Mouse (Mus musculus) liver, embryonic 15.5 days (tissue): ENCODE measurements around the gene Npas1. TPM values are rescaled to one million over a fixed set of nuclear protein-coding genes. Genes with fewer than 3 reads are reported as not detected.

Experiments used
- ATAC-seq: fragments of 200-750 bp; cut with Nextera tagmentation; 2 replicates; pipeline ENCODE4 v1.8.0; 2017; ENCODE audit warnings: moderate number of reproducible peaks, mild to moderate bottlenecking, moderate library complexity; ENCODE audit not compliant: insufficient read depth
- H3K27ac ChIP-seq: fragments of 300-500 bp; sonication (generic); replicated peaks from 2 replicates; pipeline ENCODE4 v1.5.1; 2015; ENCODE audit warnings: mild to moderate bottlenecking, inconsistent platforms
- H3K27me3 ChIP-seq: fragments of 300-500 bp; sonication (generic); 2 replicates; pipeline ENCODE4 v1.6.1; 2015; ENCODE audit warnings: mild to moderate bottlenecking, inconsistent platforms
- H3K36me3 ChIP-seq: fragments of 300-500 bp; sonication (generic); replicated peaks from 2 replicates; pipeline ENCODE4 v1.6.1; 2015; ENCODE audit warnings: moderate library complexity, mild to moderate bottlenecking, inconsistent platforms
- H3K4me1 ChIP-seq: fragments of 300-500 bp; sonication (generic); replicated peaks from 2 replicates; pipeline ENCODE4 v1.6.1; 2015; ENCODE audit warnings: inconsistent platforms
- H3K4me2 ChIP-seq: fragments of 300-500 bp; sonication (generic); 2 replicates; pipeline ENCODE4 v1.6.1; 2015; ENCODE audit warnings: moderate library complexity, mild to moderate bottlenecking, inconsistent platforms
- H3K4me3 ChIP-seq: fragments of 300-500 bp; sonication (generic); replicated peaks from 2 replicates; pipeline ENCODE4 v1.5.1; 2015; ENCODE audit warnings: mild to moderate bottlenecking, inconsistent platforms
- H3K9ac ChIP-seq: fragments of 300-500 bp; sonication (generic); 2 replicates; pipeline ENCODE4 v1.6.1; 2015; ENCODE audit warnings: moderate library complexity, mild to moderate bottlenecking, inconsistent platforms
- H3K9me3 ChIP-seq: fragments of 300-500 bp; sonication (generic); replicated peaks from 2 replicates; pipeline ENCODE4 v1.6.1; 2016; ENCODE audit warnings: inconsistent platforms
- WGBS: fragments of 180-500 bp; shearing (Covaris S2); methylation state at CpG from one replicate; pipeline ENCODE4 v1.1.7; 2015; ENCODE audit warnings: mixed read lengths; ENCODE audit not compliant: insufficient replicate concordance; 5-methylcytosine and 5-hydroxymethylcytosine counted together
- polyA plus RNA-seq: library from polyadenylated mRNA; unstranded; fragments of >200 nt; fragmentation: Nextera tagmentation; extraction: Ambion mirVana; gene quantifications from 2 replicates; pipeline ENCODE4 v1.2.1, GENCODE M21; 2015

Gene Npas1
- polyA plus RNA-seq, 1 experiment from 2014 or later = 0.12 TPM

DNA sequence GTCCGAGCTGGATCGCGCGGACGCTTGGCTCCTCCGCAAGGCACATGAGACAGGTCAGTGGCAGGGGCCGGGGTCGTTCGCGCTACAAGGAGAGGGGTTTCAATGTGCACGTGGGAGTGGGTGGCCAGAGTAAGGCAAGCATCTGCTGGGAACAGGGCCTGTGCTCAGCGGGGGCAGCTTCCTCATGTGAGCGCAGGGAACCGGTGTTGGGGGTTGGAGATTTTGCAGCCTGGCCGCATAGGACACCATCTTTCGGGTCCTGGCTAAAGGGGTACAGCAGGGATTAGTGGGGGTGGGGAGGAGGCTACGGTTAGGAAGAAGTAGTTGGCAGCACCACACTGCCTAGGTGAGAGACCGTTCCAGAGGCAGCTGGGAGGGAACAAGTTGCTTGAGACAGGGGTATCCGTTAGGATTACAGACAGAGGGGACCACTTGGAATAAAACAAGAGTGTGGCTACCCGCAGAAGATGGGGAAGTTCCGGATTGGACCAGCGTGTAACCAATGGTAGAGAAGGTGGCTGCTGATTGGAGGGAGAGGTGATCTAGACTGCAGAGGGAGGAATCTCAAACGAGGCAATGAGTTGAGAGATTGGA, 24.3 kb downstream of the Npas1 start:
- Histone ChIP-seq H3K4me2 (peak overlapping the region; percentile 92), H3K27ac (peak overlapping the region; percentile 68), H3K36me3 (peaks cover 4% of the 10 kb centered on the region; the same call in 1 of the 2 replicates), H3K4me1 (peaks cover 25% of the 10 kb centered on the region), H3K9ac (peak overlapping the region; percentile 71), H3K9me3 (no peaks in the 10 kb centered on the region), H3K4me3 (peak overlapping the region; percentile 81), H3K27me3 (no peaks in the 10 kb centered on the region)
- WGBS = under 1% methylated on average over 23 of the region's 23 CpGs
- ATAC-seq = peak; percentile 23

DNA sequence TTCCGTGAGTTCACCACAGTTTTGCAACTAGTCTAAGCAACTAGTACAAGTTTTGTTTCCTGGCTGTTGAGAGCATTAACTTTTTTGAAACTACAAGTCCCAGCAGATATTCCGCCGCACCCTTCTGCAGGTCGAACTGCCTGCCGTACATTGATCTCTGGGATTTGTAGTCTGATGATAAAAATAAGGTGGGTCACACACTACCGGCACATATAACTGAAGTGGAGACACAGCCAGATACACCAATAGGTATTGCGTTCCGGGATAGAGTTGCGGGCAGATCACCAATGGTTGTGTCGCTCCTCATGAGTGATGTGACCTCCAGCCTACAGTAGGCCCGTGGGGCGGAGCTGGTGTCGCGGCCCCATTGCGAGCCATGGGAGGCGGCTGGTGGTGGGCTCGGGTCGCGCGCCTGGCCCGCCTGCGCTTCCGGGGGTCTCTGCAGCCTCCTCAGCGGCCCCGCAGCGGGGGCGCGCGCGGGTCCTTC, 24.9 kb downstream of the Npas1 start, which contains the start of gene Tmem160:
Gene Tmem160, plus strand, starts transcription at position 193 of the 487 bp plus-strand sequence.
- WGBS = under 1% methylated on average over 30 of the region's 30 CpGs
- peak within 1 kb of the TSS; percentile 68 for H3K27ac ChIP-seq
- H3K9ac ChIP-seq = peak within 1 kb of the TSS; percentile 71

DNA sequence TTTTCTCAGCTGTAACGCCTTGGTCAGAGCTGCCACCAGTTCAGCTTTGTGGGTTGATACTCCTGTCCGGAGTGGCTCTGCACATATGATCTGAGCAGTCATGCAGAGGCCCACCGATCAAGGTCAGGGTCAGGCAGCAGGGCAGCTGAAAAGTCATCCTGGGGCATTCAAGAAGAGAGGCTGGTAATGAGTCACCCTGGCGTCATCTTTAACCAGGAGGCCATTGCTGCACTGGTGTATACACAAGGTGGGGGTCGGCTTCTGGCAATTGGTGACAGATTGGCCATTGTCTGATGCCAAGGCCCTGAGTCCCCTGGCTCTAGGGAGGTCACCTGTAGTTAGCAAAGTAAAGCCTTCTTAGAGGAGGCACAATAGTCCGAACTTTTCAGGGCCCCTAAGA, 25.9 kb downstream of the Npas1 start:
- peaks cover 4% of the 10 kb centered on the region; the same call in 1 of the 2 replicates for H3K27me3 ChIP-seq
- 69% methylated on average over 6 of the region's 6 CpGs for WGBS
- H3K4me1 ChIP-seq = peaks cover 25% of the 10 kb centered on the region
- no peak overlapping the region for H3K4me3 ChIP-seq
- peaks cover 4% of the 10 kb centered on the region; the same call in 1 of the 2 replicates for H3K36me3 ChIP-seq
- no peak overlapping the region for H3K4me2 ChIP-seq
- no peak for ATAC-seq
- H3K9ac ChIP-seq = no peak overlapping the region
- H3K27ac ChIP-seq = peak overlapping the region; percentile 29; the same call in 1 of the 2 replicates
- no peaks in the 10 kb centered on the region for H3K9me3 ChIP-seq

More for the DNA sequence above, 24.9 kb downstream of the Npas1 start, which contains the start of gene Tmem160:
- peaks cover 4% of the 10 kb centered on the region; the same call in 1 of the 2 replicates for H3K36me3 ChIP-seq
- no peaks in the 10 kb centered on the region for H3K9me3 ChIP-seq
- peak within 1 kb of the TSS; percentile 92 for H3K4me2 ChIP-seq
- peak; percentile 99 for ATAC-seq
- no peaks in the 10 kb centered on the region for H3K27me3 ChIP-seq
- peaks cover 25% of the 10 kb centered on the region for H3K4me1 ChIP-seq
- H3K4me3 ChIP-seq = peak within 1 kb of the TSS; percentile 81

DNA sequence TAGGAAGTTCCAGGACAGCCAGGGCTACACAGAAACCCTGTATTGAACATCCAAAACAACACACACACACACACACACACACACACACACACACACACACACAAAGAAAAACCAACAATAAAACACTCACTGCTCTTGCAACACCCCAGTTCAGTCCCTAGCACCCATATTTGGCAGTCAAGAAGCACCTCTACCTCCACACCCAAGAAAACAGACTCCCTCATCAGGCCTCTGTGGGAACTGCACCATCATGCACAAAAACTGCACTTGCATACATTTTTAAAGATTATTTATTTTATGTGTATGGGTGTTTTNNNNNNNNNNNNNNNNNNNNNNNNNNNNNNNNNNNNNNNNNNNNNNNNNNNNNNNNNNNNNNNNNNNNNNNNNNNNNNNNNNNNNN, 36.3 kb downstream of the Npas1 start:
- H3K9ac ChIP-seq = no peak overlapping the region
- H3K27me3 ChIP-seq = no peaks in the 10 kb centered on the region
- H3K4me2 ChIP-seq = no peak overlapping the region
- no peak overlapping the region for H3K4me3 ChIP-seq
- no peaks in the 10 kb centered on the region for H3K4me1 ChIP-seq
- peaks cover 11% of the 10 kb centered on the region for H3K36me3 ChIP-seq
- ATAC-seq = no peak
- H3K9me3 ChIP-seq = no peaks in the 10 kb centered on the region
- H3K27ac ChIP-seq = no peak overlapping the region

DNA sequence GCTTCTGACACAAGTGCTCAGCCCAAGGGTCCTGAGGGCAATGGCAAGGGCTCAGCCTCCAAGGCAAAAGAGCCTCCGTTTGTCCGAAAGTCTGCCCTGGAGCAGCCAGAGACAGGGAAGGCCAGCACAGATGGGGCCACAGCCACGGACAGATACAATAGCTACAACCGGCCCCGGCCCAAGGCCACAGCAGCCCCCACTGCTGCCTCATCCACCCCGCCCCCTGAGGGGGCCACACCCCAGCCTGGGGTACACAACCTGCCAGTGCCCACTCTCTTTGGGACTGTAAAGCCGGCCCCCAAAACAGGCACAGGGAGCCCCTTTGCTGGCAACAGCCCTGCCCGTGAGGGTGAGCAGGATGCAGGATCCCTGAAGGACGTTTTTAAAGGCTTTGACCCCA, 42.4 kb downstream of the Npas1 start:
- H3K9ac ChIP-seq = no peak overlapping the region
- H3K4me2 ChIP-seq = no peak overlapping the region
- no peak overlapping the region for H3K27ac ChIP-seq
- H3K36me3 ChIP-seq = peaks cover 72% of the 10 kb centered on the region
- H3K4me1 ChIP-seq = no peaks in the 10 kb centered on the region
- no peak for ATAC-seq
- 81% methylated on average over 9 of the region's 9 CpGs for WGBS
- no peak overlapping the region for H3K4me3 ChIP-seq
- no peaks in the 10 kb centered on the region for H3K9me3 ChIP-seq
- H3K27me3 ChIP-seq = no peaks in the 10 kb centered on the region

DNA sequence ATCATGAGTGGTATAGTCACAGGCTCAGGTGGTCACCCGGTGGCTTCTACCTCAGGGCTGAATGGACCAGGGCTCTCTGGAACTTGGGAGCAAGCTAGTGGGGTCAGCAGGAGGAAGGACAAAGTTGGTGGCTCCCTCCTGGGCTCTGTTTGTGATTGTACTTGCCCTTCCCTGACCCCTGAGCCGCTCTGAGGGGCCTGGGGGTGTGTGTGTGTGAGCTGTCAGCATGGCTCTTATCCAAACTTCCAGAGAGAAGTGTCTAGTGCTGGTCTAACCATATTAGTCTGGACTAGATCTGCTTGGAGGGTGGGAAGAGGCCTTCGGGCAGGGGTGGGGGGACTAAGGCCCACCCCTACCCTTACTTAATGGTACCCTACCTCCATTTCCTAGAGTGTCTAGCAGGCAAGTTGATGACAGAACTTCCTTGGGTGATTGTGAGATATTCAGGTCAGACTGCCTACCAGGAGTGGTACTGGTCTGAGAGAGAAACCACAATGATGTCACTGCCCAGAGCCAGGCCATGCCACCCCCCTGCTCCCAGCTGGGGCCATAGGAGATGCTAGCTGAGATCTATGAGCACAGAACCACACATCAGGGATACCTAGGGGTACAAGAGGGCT, 44.1 kb downstream of the Npas1 start:
- Histone ChIP-seq H3K9ac (no peak overlapping the region), H3K27ac (no peak overlapping the region), H3K4me2 (no peak overlapping the region), H3K4me1 (no peaks in the 10 kb centered on the region), H3K9me3 (no peaks in the 10 kb centered on the region), H3K36me3 (peaks cover 88% of the 10 kb centered on the region), H3K27me3 (no peaks in the 10 kb centered on the region), H3K4me3 (no peak overlapping the region)
- no peak for ATAC-seq
- WGBS = 86% methylated on average over 3 of the region's 3 CpGs

DNA sequence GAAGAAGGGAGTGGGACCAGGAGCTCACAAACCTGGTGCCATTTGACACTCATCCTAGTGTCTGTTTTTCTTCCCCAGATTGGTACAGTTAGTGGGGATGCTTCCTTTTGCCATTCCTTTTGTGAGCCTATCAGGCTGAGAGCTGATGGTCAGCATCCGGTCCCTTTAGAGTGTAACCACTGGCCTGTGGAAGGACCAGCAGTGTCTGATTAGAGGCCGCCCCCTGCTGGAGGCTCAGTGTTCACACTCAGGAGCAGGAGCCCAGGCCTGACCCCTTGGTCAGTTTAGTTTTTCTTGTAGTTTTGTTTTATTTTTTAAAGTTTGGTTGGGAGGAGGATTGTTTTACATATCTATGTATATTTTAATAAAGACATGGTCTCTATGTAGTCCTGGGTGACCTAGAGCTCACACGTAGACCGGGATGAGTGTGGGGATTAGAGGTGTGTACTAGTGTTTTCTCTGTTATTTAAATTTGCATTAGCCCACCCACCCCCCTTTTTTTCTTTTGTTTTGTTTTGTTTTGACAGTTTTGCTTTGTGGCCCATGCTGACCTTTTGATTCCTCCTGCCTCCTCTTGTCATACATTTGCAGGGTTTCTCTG, 51.3 kb downstream of the Npas1 start:
- WGBS = 58% methylated on average over 4 of the region's 4 CpGs
- H3K27ac ChIP-seq = no peak overlapping the region
- peaks cover 100% of the 10 kb centered on the region for H3K36me3 ChIP-seq

DNA sequence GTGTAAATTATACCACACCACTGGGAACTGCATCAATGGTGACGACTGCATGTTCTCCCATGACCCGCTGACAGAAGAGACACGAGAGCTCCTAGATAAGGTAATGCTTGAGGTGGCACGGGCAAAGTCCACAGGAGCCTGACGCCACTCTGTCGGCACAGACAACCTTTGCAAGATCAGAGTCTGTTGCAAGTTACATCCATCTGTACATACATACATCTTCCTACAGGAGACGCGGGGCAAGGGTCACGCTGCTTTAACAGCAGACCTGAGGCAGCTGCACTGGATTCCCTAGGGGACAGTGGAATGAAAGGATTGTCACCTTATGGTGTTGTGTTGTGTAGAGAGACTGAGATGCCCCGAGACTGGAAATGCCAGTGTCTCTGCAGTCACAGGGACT, 51.8 kb downstream of the Npas1 start:
- peaks cover 100% of the 10 kb centered on the region for H3K36me3 ChIP-seq
- no peak overlapping the region for H3K9ac ChIP-seq
- H3K4me2 ChIP-seq = no peak overlapping the region
- WGBS = 84% methylated on average over 10 of the region's 10 CpGs
- 0 out of 2 replicates have a peak, but pooled peaks have one; percentile 11 for ATAC-seq
- no peak overlapping the region for H3K4me3 ChIP-seq
- no peaks in the 10 kb centered on the region for H3K27me3 ChIP-seq
- no peak overlapping the region for H3K27ac ChIP-seq
- H3K4me1 ChIP-seq = peaks cover 15% of the 10 kb centered on the region; the same call in 1 of the 2 replicates
- no peaks in the 10 kb centered on the region for H3K9me3 ChIP-seq

More for the DNA sequence above, 51.3 kb downstream of the Npas1 start:
- H3K4me3 ChIP-seq = no peak overlapping the region
- no peaks in the 10 kb centered on the region for H3K9me3 ChIP-seq
- H3K9ac ChIP-seq = no peak overlapping the region
- H3K4me2 ChIP-seq = no peak overlapping the region
- peak; percentile 71 for ATAC-seq
- no peaks in the 10 kb centered on the region for H3K27me3 ChIP-seq
- peaks cover 11% of the 10 kb centered on the region; the same call in 1 of the 2 replicates for H3K4me1 ChIP-seq

DNA sequence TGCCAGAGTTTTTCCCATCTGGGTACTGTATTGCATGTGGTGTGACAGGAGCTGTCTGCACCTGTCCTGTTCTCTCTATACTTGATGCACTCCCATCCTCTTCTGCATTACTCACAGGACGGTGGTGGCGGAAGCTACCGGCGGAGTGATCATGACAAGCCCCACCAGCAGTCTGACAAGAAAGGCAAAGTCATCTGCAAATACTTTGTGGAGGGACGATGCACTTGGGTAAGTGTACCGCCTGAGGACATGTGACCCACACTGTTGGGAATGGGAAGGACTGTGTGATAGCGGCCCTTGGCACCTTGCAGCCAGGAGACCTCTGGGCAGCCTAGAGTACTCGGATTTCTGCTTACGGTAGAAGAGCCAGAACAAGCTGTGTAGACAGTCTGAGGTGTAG, 53.8 kb downstream of the Npas1 start:
- peaks cover 100% of the 10 kb centered on the region for H3K36me3 ChIP-seq

DNA sequence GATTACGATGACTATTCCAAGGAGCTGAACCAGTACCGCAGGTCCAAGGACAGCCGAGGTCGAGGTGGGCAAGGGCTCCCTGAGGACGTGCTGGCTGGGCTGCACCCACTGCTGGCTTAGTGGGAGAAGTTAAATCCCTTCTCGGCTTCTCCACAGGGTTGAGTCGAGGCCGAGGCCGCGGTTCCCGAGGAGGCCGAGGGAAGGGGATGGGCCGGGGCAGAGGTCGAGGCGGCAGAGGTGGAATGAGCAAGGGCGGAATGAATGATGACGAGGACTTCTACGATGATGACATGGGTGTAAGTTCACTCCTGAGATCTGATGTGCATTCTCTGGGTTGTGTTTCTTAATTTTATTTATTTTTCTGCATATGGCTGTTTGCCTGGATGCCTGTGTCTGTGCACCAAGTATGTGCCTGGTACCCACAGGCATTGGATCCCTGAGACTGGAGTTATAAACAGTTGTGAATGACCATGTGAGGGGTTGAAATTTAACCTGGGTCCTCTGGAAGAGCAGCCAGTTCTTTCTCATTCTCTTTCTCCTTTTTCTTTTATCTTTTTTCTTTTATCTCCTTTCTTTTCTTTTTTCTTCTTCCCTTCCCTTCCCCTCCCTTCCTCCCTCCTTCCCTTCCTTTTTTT, 55.2 kb downstream of the Npas1 start:
- no peak overlapping the region for H3K4me2 ChIP-seq
- H3K9me3 ChIP-seq = no peaks in the 10 kb centered on the region
- H3K9ac ChIP-seq = no peak overlapping the region
- peaks cover 25% of the 10 kb centered on the region; the same call in 1 of the 2 replicates for H3K4me1 ChIP-seq
- WGBS = 85% methylated on average over 18 of the region's 18 CpGs
- ATAC-seq = no peak
- H3K27me3 ChIP-seq = no peaks in the 10 kb centered on the region
- no peak overlapping the region for H3K4me3 ChIP-seq
- peak overlapping the region; percentile 38; the same call in 1 of the 2 replicates for H3K27ac ChIP-seq
- peaks cover 100% of the 10 kb centered on the region for H3K36me3 ChIP-seq

More for the DNA sequence above, 53.8 kb downstream of the Npas1 start:
- no peaks in the 10 kb centered on the region for H3K27me3 ChIP-seq
- whole genome bisulfite sequencing = 91% methylated on average over 9 of the region's 9 CpGs
- H3K4me1 ChIP-seq = peaks cover 22% of the 10 kb centered on the region; the same call in 1 of the 2 replicates
- no peak overlapping the region for H3K9ac ChIP-seq
- H3K4me2 ChIP-seq = no peak overlapping the region
- no peak overlapping the region for H3K4me3 ChIP-seq
- no peaks in the 10 kb centered on the region for H3K9me3 ChIP-seq
- no peak for ATAC-seq
- H3K27ac ChIP-seq = no peak overlapping the region
